Mouse (Mus musculus) heart, adult 2 months (tissue): ENCODE measurements at regions not wholly inside any gene's neighbourhood (a gene's known extent, or its start where the extent isn't known, plus 50 kb on each side); places are given as distances from the start of the nearest gene placed in this dataset.

Experiments used
- CTCF ChIP-seq: fragments of 200-600 bp; IDR thresholded peaks from 2 replicates; pipeline ENCODE4 v1.8.1; 2022; ENCODE audit warnings: antibody characterized with exemption, mild to moderate bottlenecking, moderate library complexity
- EP300 ChIP-seq: fragments of 200-500 bp; IDR thresholded peaks from 2 replicates; pipeline ENCODE4 v1.6.1; 2011; ENCODE audit warnings: low read depth, low read length, control low read depth; ENCODE audit not compliant: insufficient read depth
- POLR2A ChIP-seq: fragments of 200-500 bp; IDR thresholded peaks from 2 replicates; pipeline ENCODE4 v1.6.1; 2011; ENCODE audit warnings: mild to moderate bottlenecking, low read depth, low read length, control low read depth; ENCODE audit not compliant: insufficient read depth

- no peak for TF ChIP-seq CTCF
- no peak for TF ChIP-seq EP300
- no peak for TF ChIP-seq POLR2A
Measured at GRCm38 (mm10) chr14:37425506-37425905, 290.4 kb upstream of the Ghitm start.
